Mouse (Mus musculus): Measurements from ENCODE around the gene Coro1a. TPM values are rescaled to one million over a fixed set of nuclear protein-coding genes. Genes with fewer than 3 reads are reported as not detected.
"Not testable (repeated sequence)": the region's sequence is repeated elsewhere in the genome, so short reads cannot be mapped to it uniquely, and the experiment has no call there.

The Coro1a gene
- polyA plus RNA-seq, 1 experiment from 2014 or later: 46.5 TPM

GRCm38 (mm10) chr7:126736122-126736521, 28.5 kb upstream of the Coro1a start:
- Histone ChIP-seq H3K27ac (no peak overlapping the region), H3K4me3 (no peak overlapping the region)
- ATAC-seq (ENCODE audit: insufficient number of reproducible peaks, low FRiP score, low TSS enrichment, low read depth): no peak

GRCm38 (mm10) chr7:126730256-126730789, 22.7 kb upstream of the Coro1a start:
- H3K4me2 ChIP-seq; H3K9ac ChIP-seq; H3K27me3 ChIP-seq; H3K27ac ChIP-seq; ATAC-seq (ENCODE audit: insufficient number of reproducible peaks, low FRiP score, low TSS enrichment, low read depth); H3K4me3 ChIP-seq; H3K4me1 ChIP-seq; H3K36me3 ChIP-seq; H3K9me3 ChIP-seq: not testable (repeated sequence)
- 81% methylated on average over 4 of the region's 4 CpGs for WGBS

More at GRCm38 (mm10) chr7:126736122-126736521, 28.5 kb upstream of the Coro1a start:
- WGBS: 81% methylated on average over 8 of the region's 8 CpGs
- Histone ChIP-seq H3K27me3 (no peaks in the 10 kb centered on the region), H3K9me3 (no peaks in the 10 kb centered on the region), H3K36me3 (no peaks in the 10 kb centered on the region), H3K4me2 (no peak overlapping the region), H3K9ac (no peak overlapping the region), H3K4me1 (no peaks in the 10 kb centered on the region)

GRCm38 (mm10) chr7:126725667-126726066, 18.1 kb upstream of the Coro1a start:
- Histone ChIP-seq H3K9ac (no peak overlapping the region), H3K36me3 (no peaks in the 10 kb centered on the region), H3K27ac (no peak overlapping the region), H3K27me3 (no peaks in the 10 kb centered on the region), H3K4me2 (no peak overlapping the region), H3K4me1 (no peaks in the 10 kb centered on the region), H3K4me3 (no peak overlapping the region), H3K9me3 (no peaks in the 10 kb centered on the region; the same call in 1 of the 2 replicates)
- WGBS: 78% methylated on average over 5 of the region's 5 CpGs
- no peak for ATAC-seq (ENCODE audit: insufficient number of reproducible peaks, low FRiP score, low TSS enrichment, low read depth)

- no peaks in the 10 kb centered on the region; the same call in 1 of the 2 replicates for H3K9me3 ChIP-seq
- H3K4me2 ChIP-seq: no peak overlapping the region
- no peak overlapping the region for H3K9ac ChIP-seq
- no peak overlapping the region for H3K4me3 ChIP-seq
- ATAC-seq (ENCODE audit: insufficient number of reproducible peaks, low FRiP score, low TSS enrichment, low read depth): no peak
- H3K4me1 ChIP-seq: no peaks in the 10 kb centered on the region
- no peak overlapping the region for H3K27ac ChIP-seq
- 74% methylated on average over 3 of the region's 3 CpGs for WGBS
- no peaks in the 10 kb centered on the region for H3K27me3 ChIP-seq
- H3K36me3 ChIP-seq: no peaks in the 10 kb centered on the region
Observed at GRCm38 (mm10) chr7:126725077-126725476, 17.5 kb upstream of the Coro1a start.

- no peak overlapping the region for H3K9ac ChIP-seq
Observed at GRCm38 (mm10) chr7:126721635-126722034, 14.0 kb upstream of the Coro1a start.

GRCm38 (mm10) chr7:126718787-126719337, 11.3 kb upstream of the Coro1a start:
- Histone ChIP-seq H3K4me1 (no peaks in the 10 kb centered on the region), H3K36me3 (no peaks in the 10 kb centered on the region), H3K9me3 (no peaks in the 10 kb centered on the region; the same call in 1 of the 2 replicates), H3K27me3 (no peaks in the 10 kb centered on the region), H3K27ac (no peak overlapping the region), H3K4me2 (no peak overlapping the region), H3K9ac (no peak overlapping the region), H3K4me3 (no peak overlapping the region)
- no peak for ATAC-seq (ENCODE audit: insufficient number of reproducible peaks, low FRiP score, low TSS enrichment, low read depth)
- 92% methylated on average over 5 of the region's 5 CpGs for WGBS

More at GRCm38 (mm10) chr7:126721635-126722034, 14.0 kb upstream of the Coro1a start:
- no peak overlapping the region for H3K4me3 ChIP-seq
- H3K4me1 ChIP-seq: no peaks in the 10 kb centered on the region
- 87% methylated on average over 13 of the region's 13 CpGs for WGBS
- H3K9me3 ChIP-seq: no peaks in the 10 kb centered on the region; the same call in 1 of the 2 replicates
- H3K36me3 ChIP-seq: no peaks in the 10 kb centered on the region
- ATAC-seq (ENCODE audit: insufficient number of reproducible peaks, low FRiP score, low TSS enrichment, low read depth): no peak
- H3K27me3 ChIP-seq: no peaks in the 10 kb centered on the region
- no peak overlapping the region for H3K4me2 ChIP-seq
- no peak overlapping the region for H3K27ac ChIP-seq

GRCm38 (mm10) chr7:126717566-126717965, 10.0 kb upstream of the Coro1a start:
- no peak overlapping the region for H3K4me3 ChIP-seq
- 87% methylated on average over 3 of the region's 3 CpGs for WGBS
- H3K4me1 ChIP-seq: no peaks in the 10 kb centered on the region
- no peak for ATAC-seq (ENCODE audit: insufficient number of reproducible peaks, low FRiP score, low TSS enrichment, low read depth)
- no peak overlapping the region for H3K9ac ChIP-seq
- H3K9me3 ChIP-seq: no peaks in the 10 kb centered on the region
- no peak overlapping the region for H3K4me2 ChIP-seq
- H3K36me3 ChIP-seq: no peaks in the 10 kb centered on the region
- H3K27ac ChIP-seq: no peak overlapping the region
- H3K27me3 ChIP-seq: no peaks in the 10 kb centered on the region

GRCm38 (mm10) chr7:126715679-126716078, 8.1 kb upstream of the Coro1a start:
- H3K27me3 ChIP-seq: no peaks in the 10 kb centered on the region
- H3K9ac ChIP-seq: no peak overlapping the region
- H3K4me2 ChIP-seq: no peak overlapping the region
- H3K4me3 ChIP-seq: no peak overlapping the region
- no peaks in the 10 kb centered on the region for H3K9me3 ChIP-seq
- no peaks in the 10 kb centered on the region for H3K4me1 ChIP-seq
- no peak overlapping the region for H3K27ac ChIP-seq
- WGBS: 70% methylated on average over 4 of the region's 4 CpGs
- no peaks in the 10 kb centered on the region for H3K36me3 ChIP-seq
- ATAC-seq (ENCODE audit: insufficient number of reproducible peaks, low FRiP score, low TSS enrichment, low read depth): no peak

- no peaks in the 10 kb centered on the region for H3K36me3 ChIP-seq
- no peak overlapping the region for H3K27ac ChIP-seq
- 84% methylated on average over 3 of the region's 3 CpGs for WGBS
- H3K4me1 ChIP-seq: no peaks in the 10 kb centered on the region
- H3K9me3 ChIP-seq: no peaks in the 10 kb centered on the region
- H3K4me3 ChIP-seq: no peak overlapping the region
- H3K4me2 ChIP-seq: no peak overlapping the region
- H3K27me3 ChIP-seq: no peaks in the 10 kb centered on the region
- H3K9ac ChIP-seq: no peak overlapping the region
- ATAC-seq (ENCODE audit: insufficient number of reproducible peaks, low FRiP score, low TSS enrichment, low read depth): no peak
Observed at GRCm38 (mm10) chr7:126711910-126712309, 4.3 kb upstream of the Coro1a start.

GRCm38 (mm10) chr7:126710266-126710665, 2.7 kb upstream of the Coro1a start:
- ATAC-seq (ENCODE audit: insufficient number of reproducible peaks, low FRiP score, low TSS enrichment, low read depth): no peak
- no peaks in the 10 kb centered on the region for H3K36me3 ChIP-seq
- H3K27me3 ChIP-seq: peaks cover 6% of the 10 kb centered on the region; the same call in 1 of the 2 replicates
- no peaks in the 10 kb centered on the region for H3K4me1 ChIP-seq
- no peak overlapping the region for H3K9ac ChIP-seq
- H3K4me2 ChIP-seq: no peak overlapping the region
- no peaks in the 10 kb centered on the region for H3K9me3 ChIP-seq
- H3K27ac ChIP-seq: no peak overlapping the region
- no peak overlapping the region for H3K4me3 ChIP-seq
- WGBS: 68% methylated on average over 4 of the region's 4 CpGs

- WGBS: 84% methylated on average over 10 of the region's 10 CpGs
- no peak for ATAC-seq (ENCODE audit: insufficient number of reproducible peaks, low FRiP score, low TSS enrichment, low read depth)
- H3K4me1 ChIP-seq: peaks cover 18% of the 10 kb centered on the region
- no peaks in the 10 kb centered on the region for H3K9me3 ChIP-seq
- H3K4me3 ChIP-seq: no peak overlapping the region
- H3K27me3 ChIP-seq: peaks cover 10% of the 10 kb centered on the region
- no peaks in the 10 kb centered on the region for H3K36me3 ChIP-seq
- H3K27ac ChIP-seq: no peak overlapping the region
- no peak overlapping the region for H3K9ac ChIP-seq
- H3K4me2 ChIP-seq: no peak overlapping the region
Observed at GRCm38 (mm10) chr7:126708175-126708952, 777 bp upstream of the Coro1a start.

Measured in limb, embryonic 15.5 days (tissue).